Mouse (Mus musculus) B cell, adult 62 days (primary cell): ENCODE measurements around the gene Sgf29. TPM values are rescaled to one million over a fixed set of nuclear protein-coding genes. Genes with fewer than 3 reads are reported as not detected.

Experiments
- total RNA-seq: library from RNA; stranded (reverse); gene quantifications from 4 replicates; pipeline ENCODE4 v1.2.4, GENCODE M21; 2023

Sgf29 gene
- total RNA-seq: 56.8 to 72.7 TPM (median 63.1 TPM) in 4 replicates

GRCm38 (mm10) chr7:126649231-126650051 is at the start of gene Sgf29:
TSS of gene Sgf29 (plus strand) at chr7:126649309.

GRCm38 (mm10) chr7:126630824-126631518 is 18.1 kb upstream of the Sgf29 start, which contains the start of gene Nupr1:
TSS of gene Nupr1 (minus strand) at chr7:126630861.

GRCm38 (mm10) chr7:126676207-126676606 is 27.1 kb downstream of the Sgf29 start, which contains the start of gene Sult1a1:
TSS of gene Sult1a1 (minus strand) at chr7:126676432.

GRCm38 (mm10) chr7:126695210-126695611 is 46.1 kb downstream of the Sgf29 start, which contains the start of gene Bola2:
TSS of gene Bola2 (plus strand) at chr7:126695401.

GRCm38 (mm10) chr7:126695631-126696207 is 46.6 kb downstream of the Sgf29 start, which contains the start of gene Slx1b:
TSS of gene Slx1b (minus strand) at chr7:126695784.

GRCm38 (mm10) chr7:126707442-126708174 is 58.5 kb downstream of the Sgf29 start, which contains the start of gene Coro1a:
TSS of gene Coro1a (minus strand) at chr7:126707787.

Other genes starting within 250 kb of the Sgf29 start
- 1,144 to 1,180 TPM (median 1,152 TPM) in 4 replicates for gene Cd19, start 234.4 kb upstream of the Sgf29 start, total RNA-seq
- gene Rabep2, start 220.6 kb upstream of the Sgf29 start, total RNA-seq: 118 to 128 TPM (median 120 TPM) in 4 replicates
- gene Atp2a1, start 186.2 kb upstream of the Sgf29 start, total RNA-seq: 0.15 to 0.72 TPM (median 0.34 TPM) in 4 replicates
- gene Sh2b1, start 173.9 kb upstream of the Sgf29 start, total RNA-seq: 69.8 to 81.3 TPM (median 71.0 TPM) in 4 replicates
- 46.5 to 61.1 TPM (median 51.6 TPM) in 4 replicates for gene Tufm, start 161.9 kb upstream of the Sgf29 start, total RNA-seq
- gene Atxn2l, start 145.9 kb upstream of the Sgf29 start, total RNA-seq: 208 to 212 TPM (median 210 TPM) in 4 replicates
- 130 to 146 TPM (median 143 TPM) in 4 replicates for gene Eif3c, start 82.9 kb upstream of the Sgf29 start, total RNA-seq
- gene Apobr, start 64.4 kb upstream of the Sgf29 start, total RNA-seq: 1.7 to 3.9 TPM (median 2.4 TPM) in 4 replicates
- gene Cln3, start 63.5 kb upstream of the Sgf29 start, total RNA-seq: 60.3 to 80.2 TPM (median 76.1 TPM) in 4 replicates
- gene Il27, start 54.4 kb upstream of the Sgf29 start, total RNA-seq: not detected in 4 replicates
- not detected in 4 replicates for gene Nupr1, start 18.4 kb upstream of the Sgf29 start, total RNA-seq
- gene Sult1a1, start 27.1 kb downstream of the Sgf29 start, total RNA-seq: 0.46 TPM in 1 of 4 replicates, not detected in the others
- gene Bola2, start 46.1 kb downstream of the Sgf29 start, total RNA-seq: 90.9 to 132 TPM (median 97.6 TPM) in 4 replicates
- 4.7 to 6.0 TPM (median 5.2 TPM) in 4 replicates for gene Slx1b, start 46.5 kb downstream of the Sgf29 start, total RNA-seq
- gene Coro1a, start 58.5 kb downstream of the Sgf29 start, total RNA-seq: 1,245 to 1,260 TPM (median 1,252 TPM) in 4 replicates
- gene Mapk3, start 110.3 kb downstream of the Sgf29 start, total RNA-seq: 42.9 to 46.2 TPM (median 43.3 TPM) in 4 replicates
- gene Gdpd3, start 117.0 kb downstream of the Sgf29 start, total RNA-seq: 2.3 to 5.6 TPM (median 3.7 TPM) in 4 replicates
- gene Ypel3, start 127.6 kb downstream of the Sgf29 start, total RNA-seq: 220 to 232 TPM (median 230 TPM) in 4 replicates
- 7.8 to 8.8 TPM (median 8.4 TPM) in 4 replicates for gene Tbx6, start 132.2 kb downstream of the Sgf29 start, total RNA-seq
- gene Ppp4c, start 143.2 kb downstream of the Sgf29 start, total RNA-seq: 252 to 268 TPM (median 266 TPM) in 4 replicates
- gene Fam57b, start 148.4 kb downstream of the Sgf29 start, total RNA-seq: 0.33 TPM in 1 of 4 replicates, not detected in the others
- not detected in 4 replicates for gene 4930451I11Rik, start 182.3 kb downstream of the Sgf29 start, total RNA-seq
- not detected in 4 replicates for gene Doc2a, start 198.1 kb downstream of the Sgf29 start, total RNA-seq
- 20.9 to 32.3 TPM (median 26.0 TPM) in 4 replicates for gene Hirip3, start 212.7 kb downstream of the Sgf29 start, total RNA-seq
- gene Ino80e, start 213.1 kb downstream of the Sgf29 start, total RNA-seq: 78.5 to 88.5 TPM (median 82.9 TPM) in 4 replicates
- gene Taok2, start 235.4 kb downstream of the Sgf29 start, total RNA-seq: 79.8 to 90.3 TPM (median 84.2 TPM) in 4 replicates